Mouse (Mus musculus): ENCODE data around the gene Glis2. TPM values are rescaled to one million over a fixed set of nuclear protein-coding genes. Genes with fewer than 3 reads are reported as not detected.

Gene Glis2
- polyA plus RNA-seq, 1 experiment from 2014 or later: 26.3 TPM

DNA sequence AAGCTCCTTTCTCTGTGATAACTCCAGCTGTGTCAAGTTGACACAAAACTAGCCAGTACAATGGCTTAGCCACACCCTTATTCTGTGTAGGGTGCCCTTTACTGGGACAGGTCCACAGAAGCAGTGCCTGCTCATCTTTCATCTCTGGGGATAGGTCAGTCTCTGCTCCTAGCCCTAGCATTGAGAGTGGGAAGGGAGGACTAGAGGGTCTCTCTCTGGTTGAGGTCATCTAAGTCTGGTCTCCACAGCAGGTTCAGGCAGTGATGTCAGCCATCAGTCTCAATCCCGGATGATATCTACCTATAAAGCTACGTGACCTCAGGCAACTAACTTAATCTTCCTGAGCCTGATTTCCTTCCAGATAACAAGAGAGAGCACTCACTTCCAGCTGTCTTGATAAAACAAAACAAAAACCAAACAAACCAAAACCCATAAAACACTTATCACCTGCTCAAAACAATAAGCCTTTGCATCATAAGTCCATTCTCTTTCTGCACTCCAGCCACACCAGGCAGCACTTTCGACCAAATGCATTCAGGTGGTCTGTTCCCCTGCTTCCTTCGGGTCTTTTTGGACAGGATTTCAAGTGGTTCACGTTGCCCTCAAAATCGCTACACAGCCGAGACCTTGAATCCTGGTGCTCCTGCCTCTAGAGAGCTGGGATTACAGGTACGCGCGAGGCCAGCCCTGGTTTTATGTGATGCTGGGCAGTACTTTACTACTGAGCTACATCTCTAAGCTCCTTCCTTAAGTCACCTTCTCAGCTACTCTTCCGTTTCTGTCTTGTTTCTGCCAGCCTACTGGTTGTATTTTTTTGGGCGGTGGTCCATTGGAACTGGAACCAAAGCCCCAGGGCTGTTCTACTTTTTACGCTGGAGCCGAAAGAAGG, 8.6 kb upstream of the Glis2 start:
- no peaks in the 10 kb centered on the region for H3K9me3 ChIP-seq
- WGBS: 9% methylated on average over 14 of the region's 14 CpGs
- ATAC-seq: peak; percentile 62
- H3K27ac ChIP-seq: peak overlapping the region; percentile 82
- peaks cover 7% of the 10 kb centered on the region for H3K36me3 ChIP-seq
- no peaks in the 10 kb centered on the region for H3K27me3 ChIP-seq
- peaks cover 19% of the 10 kb centered on the region for H3K4me1 ChIP-seq (replicated peaks)
- peak overlapping the region; percentile 50 for H3K4me3 ChIP-seq (replicated peaks)
- peak overlapping the region; percentile 62 for H3K4me2 ChIP-seq (replicated peaks)
- H3K9ac ChIP-seq (replicated peaks): peak overlapping the region; percentile 53

- under 1% methylated on average over 43 of the region's 43 CpGs for WGBS
- Histone ChIP-seq H3K9me3 (no peaks in the 10 kb centered on the region), H3K27ac (peak overlapping the region; percentile 82), H3K27me3 (no peaks in the 10 kb centered on the region), H3K4me3 (replicated peaks) (peak overlapping the region; percentile 50), H3K9ac (replicated peaks) (peak overlapping the region; percentile 53), H3K4me2 (replicated peaks) (peak overlapping the region; percentile 62), H3K4me1 (replicated peaks) (peaks cover 19% of the 10 kb centered on the region), H3K36me3 (peaks cover 7% of the 10 kb centered on the region)
- peak; percentile 98 for ATAC-seq
Measured at GRCm38 (mm10) chr16:4586531-4587123, 7.9 kb upstream of the Glis2 start.

- no peak overlapping the region for H3K9ac ChIP-seq (replicated peaks)
- H3K4me2 ChIP-seq (replicated peaks): peak overlapping the region; percentile 62; the same call in 1 of the 2 replicates
- no peaks in the 10 kb centered on the region for H3K9me3 ChIP-seq
- no peak overlapping the region for H3K4me3 ChIP-seq (replicated peaks)
- H3K27me3 ChIP-seq: no peaks in the 10 kb centered on the region
- peaks cover 27% of the 10 kb centered on the region for H3K4me1 ChIP-seq (replicated peaks)
- WGBS: 59% methylated on average over 5 of the region's 5 CpGs
- H3K36me3 ChIP-seq: peaks cover 7% of the 10 kb centered on the region
- no peak for ATAC-seq
- peak overlapping the region; percentile 82 for H3K27ac ChIP-seq
Measured at GRCm38 (mm10) chr16:4587516-4588210, 6.8 kb upstream of the Glis2 start.

DNA sequence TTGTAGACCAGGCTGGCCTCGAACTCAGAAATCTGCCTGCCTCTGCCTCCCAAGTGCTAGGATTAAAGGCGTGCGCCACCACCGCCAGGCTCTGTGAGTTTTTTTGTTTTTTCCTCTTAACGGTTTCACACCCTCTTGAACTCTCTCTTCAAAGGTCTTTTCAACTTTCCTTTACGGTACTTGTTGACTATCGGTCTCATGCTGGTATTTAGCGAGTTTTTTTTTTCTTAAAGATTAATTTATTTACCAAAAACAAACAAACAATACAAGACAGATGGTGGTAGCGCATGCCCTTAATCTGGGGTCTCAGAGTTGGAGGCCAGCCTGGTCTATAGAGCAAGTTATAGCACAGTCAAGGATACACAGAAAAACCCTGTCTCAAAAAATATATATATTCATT, 4.3 kb upstream of the Glis2 start:
- Histone ChIP-seq H3K4me1 (replicated peaks) (peaks cover 44% of the 10 kb centered on the region), H3K9me3 (no peaks in the 10 kb centered on the region), H3K27ac (no peak overlapping the region), H3K4me2 (replicated peaks) (no peak overlapping the region), H3K4me3 (replicated peaks) (no peak overlapping the region), H3K36me3 (peaks cover 7% of the 10 kb centered on the region), H3K9ac (replicated peaks) (no peak overlapping the region), H3K27me3 (no peaks in the 10 kb centered on the region)
- WGBS: 97% methylated on average over 9 of the region's 9 CpGs
- ATAC-seq: no peak

DNA sequence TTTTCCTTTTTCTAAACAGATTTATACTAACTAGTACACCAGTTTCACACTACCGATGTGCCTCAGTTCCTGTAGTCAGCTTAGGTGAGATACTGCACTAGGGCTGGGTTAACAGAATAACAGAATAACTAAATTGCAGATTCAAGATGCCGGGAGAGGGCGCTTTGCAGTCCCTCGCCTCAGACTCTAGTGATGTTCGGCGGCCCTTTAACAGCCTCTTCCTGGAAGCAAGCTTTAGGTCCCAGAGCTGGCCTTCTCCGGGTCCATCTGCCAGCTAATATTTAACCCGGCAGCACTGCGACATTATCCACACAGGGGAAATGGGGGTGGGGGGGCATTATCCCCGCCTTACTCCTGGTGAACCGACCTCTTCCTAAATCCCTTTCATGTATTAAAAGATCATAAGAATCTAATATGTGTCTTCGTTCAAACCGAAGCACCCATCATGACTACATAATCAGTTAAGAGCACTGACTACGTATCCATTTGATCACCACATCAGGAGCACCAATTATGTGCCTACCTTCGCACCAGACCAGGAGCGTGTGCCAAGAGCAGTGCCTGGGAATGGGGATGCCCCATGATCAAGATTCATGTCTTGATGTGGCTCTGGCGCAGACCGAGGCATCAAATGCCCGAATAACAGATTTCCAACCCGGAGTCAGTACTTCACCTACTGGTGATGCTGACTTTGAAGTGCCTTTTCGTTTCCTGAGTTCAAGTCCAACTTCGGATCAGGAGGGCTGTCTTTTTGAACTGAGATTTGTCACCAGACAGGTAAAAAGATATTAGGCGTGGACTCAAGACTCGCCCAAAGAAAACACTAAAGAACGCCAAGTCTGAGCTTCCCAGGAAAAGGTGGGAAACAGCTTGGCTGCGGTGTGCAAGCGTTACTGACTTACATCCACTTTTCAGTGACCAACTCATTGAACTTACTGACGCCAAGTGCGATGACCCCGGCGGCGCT, 1.3 kb upstream of the Glis2 start:
- H3K9me3 ChIP-seq: no peaks in the 10 kb centered on the region
- 12% methylated on average over 32 of the region's 32 CpGs for WGBS

DNA sequence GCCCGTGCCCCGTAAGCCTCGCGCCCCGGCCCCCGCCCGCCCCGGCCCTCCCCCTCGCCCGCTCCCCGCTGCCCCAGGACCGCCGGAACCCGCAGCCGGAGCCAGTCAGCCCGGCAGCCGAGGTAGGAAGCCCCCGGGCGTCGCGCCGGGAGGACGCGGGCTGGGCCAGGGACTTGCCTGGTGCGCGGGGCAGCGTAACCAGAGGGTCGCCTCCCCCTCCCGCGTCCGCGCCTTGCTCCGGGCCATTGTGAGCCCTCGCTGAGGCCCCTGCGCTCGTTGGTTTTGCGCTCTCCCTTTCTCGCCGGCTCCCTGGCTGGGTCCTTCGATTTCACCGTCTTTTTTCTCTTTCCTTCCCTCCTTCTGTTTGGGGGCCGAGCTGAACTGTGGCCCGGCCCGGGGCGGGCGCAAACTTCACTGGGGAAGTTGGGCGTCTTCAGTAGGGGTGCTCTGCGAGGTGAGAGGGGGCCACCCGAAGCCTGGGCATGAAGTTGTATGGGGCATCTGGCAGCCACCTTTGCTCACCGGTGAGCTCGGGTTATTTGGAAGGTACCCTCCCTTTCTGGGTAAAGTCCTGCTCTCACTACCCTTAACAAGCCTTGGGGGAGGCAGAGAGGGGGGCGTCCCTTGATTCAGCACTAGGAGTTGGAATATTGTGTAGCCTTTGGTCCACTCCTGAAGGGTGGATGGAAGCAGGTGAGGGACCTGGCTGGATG, 457 bp downstream of the Glis2 start:
- Histone ChIP-seq H3K27me3 (no peaks in the 10 kb centered on the region), H3K9ac (replicated peaks) (peak overlapping the region; percentile 95), H3K27ac (peak overlapping the region; percentile 98), H3K36me3 (peaks cover 7% of the 10 kb centered on the region), H3K9me3 (no peaks in the 10 kb centered on the region), H3K4me3 (replicated peaks) (peak overlapping the region; percentile 83), H3K4me1 (replicated peaks) (peaks cover 71% of the 10 kb centered on the region), H3K4me2 (replicated peaks) (peak overlapping the region; percentile 94)
- under 1% methylated on average over 51 of the region's 52 CpGs for WGBS
- peak; percentile 53 for ATAC-seq

More for the DNA sequence above, 1.3 kb upstream of the Glis2 start:
- no peak for ATAC-seq
- H3K27me3 ChIP-seq: no peaks in the 10 kb centered on the region
- peak overlapping the region; percentile 98 for H3K27ac ChIP-seq
- H3K4me2 ChIP-seq (replicated peaks): peak overlapping the region; percentile 94
- peaks cover 7% of the 10 kb centered on the region for H3K36me3 ChIP-seq
- peak overlapping the region; percentile 83 for H3K4me3 ChIP-seq (replicated peaks)
- peaks cover 54% of the 10 kb centered on the region for H3K4me1 ChIP-seq (replicated peaks)
- H3K9ac ChIP-seq (replicated peaks): peak overlapping the region; percentile 95

- 0% methylated on average over 5 of the region's 5 CpGs for WGBS
Measured at GRCm38 (mm10) chr16:4595527-4595963, 1.0 kb downstream of the Glis2 start.

GRCm38 (mm10) chr16:4596141-4596728, 1.7 kb downstream of the Glis2 start:
- Histone ChIP-seq H3K9me3 (no peaks in the 10 kb centered on the region), H3K36me3 (no peaks in the 10 kb centered on the region), H3K9ac (replicated peaks) (peak overlapping the region; percentile 95), H3K27me3 (no peaks in the 10 kb centered on the region), H3K4me3 (replicated peaks) (peak overlapping the region; percentile 83), H3K4me2 (replicated peaks) (peak overlapping the region; percentile 94), H3K27ac (peak overlapping the region; percentile 98), H3K4me1 (replicated peaks) (peaks cover 83% of the 10 kb centered on the region)
- no peak; the same call in 1 of the 2 replicates for ATAC-seq
- 9% methylated on average over 3 of the region's 3 CpGs for WGBS

More at GRCm38 (mm10) chr16:4595527-4595963, 1.0 kb downstream of the Glis2 start:
- Histone ChIP-seq H3K27me3 (no peaks in the 10 kb centered on the region), H3K9ac (replicated peaks) (peak overlapping the region; percentile 95), H3K9me3 (no peaks in the 10 kb centered on the region), H3K27ac (peak overlapping the region; percentile 98), H3K4me3 (replicated peaks) (peak overlapping the region; percentile 83), H3K4me1 (replicated peaks) (peaks cover 76% of the 10 kb centered on the region), H3K36me3 (peaks cover 3% of the 10 kb centered on the region), H3K4me2 (replicated peaks) (peak overlapping the region; percentile 94)
- peak; percentile 22 for ATAC-seq

DNA sequence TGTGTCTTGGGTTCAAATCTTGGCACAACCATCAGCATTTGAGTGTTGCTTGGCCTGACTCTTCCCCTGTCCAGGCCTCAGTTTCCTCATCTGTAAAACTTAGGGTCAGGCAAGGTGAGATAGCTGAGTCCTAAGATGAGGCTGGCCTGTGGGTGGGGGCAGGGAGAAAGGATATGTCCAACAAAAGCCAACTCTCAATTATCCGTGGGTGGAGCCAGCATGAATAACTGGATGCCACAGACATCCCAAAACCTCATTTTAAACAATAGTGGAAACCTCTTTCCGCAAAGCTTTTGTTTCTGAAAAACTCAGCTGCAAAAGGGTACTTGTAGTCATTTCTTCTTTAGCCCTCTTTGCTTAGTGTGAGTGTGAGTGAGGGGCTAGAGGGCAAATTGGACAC, 2.3 kb downstream of the Glis2 start:
- no peak for ATAC-seq
- WGBS: 33% methylated on average over 2 of the region's 2 CpGs
- no peaks in the 10 kb centered on the region for H3K27me3 ChIP-seq
- H3K36me3 ChIP-seq: no peaks in the 10 kb centered on the region
- H3K9ac ChIP-seq (replicated peaks): peak overlapping the region; percentile 95; the same call in 1 of the 2 replicates
- no peaks in the 10 kb centered on the region for H3K9me3 ChIP-seq
- H3K27ac ChIP-seq: peak overlapping the region; percentile 98; the same call in 1 of the 2 replicates
- H3K4me2 ChIP-seq (replicated peaks): peak overlapping the region; percentile 94
- peaks cover 88% of the 10 kb centered on the region for H3K4me1 ChIP-seq (replicated peaks)
- H3K4me3 ChIP-seq (replicated peaks): peak overlapping the region; percentile 83

DNA sequence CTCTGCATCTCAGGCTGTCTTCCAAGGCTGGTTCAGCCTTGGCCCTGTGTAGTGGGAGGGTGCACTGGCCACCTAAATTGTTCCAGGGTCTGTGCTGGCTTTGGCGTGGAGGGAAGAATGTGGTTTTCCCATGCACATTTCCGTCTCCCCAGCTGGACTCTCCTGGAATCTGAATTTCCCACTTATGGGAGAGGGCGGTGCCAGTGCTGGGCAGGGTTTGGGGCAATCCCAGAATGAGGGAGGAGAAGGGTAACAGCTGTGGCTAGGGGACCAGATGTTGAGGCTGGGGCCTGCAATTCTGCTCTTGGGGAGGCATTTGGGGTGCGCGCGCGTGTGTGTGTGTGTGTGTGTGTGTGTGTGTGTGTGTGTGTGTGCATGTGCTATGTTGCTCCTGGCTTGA, 2.8 kb downstream of the Glis2 start:
- peak overlapping the region; percentile 45; the same call in 1 of the 2 replicates for H3K9ac ChIP-seq (replicated peaks)

More for the DNA sequence above, 2.8 kb downstream of the Glis2 start:
- Histone ChIP-seq H3K4me1 (replicated peaks) (peaks cover 88% of the 10 kb centered on the region), H3K4me2 (replicated peaks) (peak overlapping the region; percentile 94), H3K4me3 (replicated peaks) (peak overlapping the region; percentile 83), H3K9me3 (no peaks in the 10 kb centered on the region), H3K36me3 (no peaks in the 10 kb centered on the region), H3K27me3 (no peaks in the 10 kb centered on the region), H3K27ac (peak overlapping the region; percentile 69)
- WGBS: 57% methylated on average over 7 of the region's 7 CpGs
- ATAC-seq: no peak
